ENCODE assay signal across 9 mouse cellular contexts in the genomic region with DNA sequence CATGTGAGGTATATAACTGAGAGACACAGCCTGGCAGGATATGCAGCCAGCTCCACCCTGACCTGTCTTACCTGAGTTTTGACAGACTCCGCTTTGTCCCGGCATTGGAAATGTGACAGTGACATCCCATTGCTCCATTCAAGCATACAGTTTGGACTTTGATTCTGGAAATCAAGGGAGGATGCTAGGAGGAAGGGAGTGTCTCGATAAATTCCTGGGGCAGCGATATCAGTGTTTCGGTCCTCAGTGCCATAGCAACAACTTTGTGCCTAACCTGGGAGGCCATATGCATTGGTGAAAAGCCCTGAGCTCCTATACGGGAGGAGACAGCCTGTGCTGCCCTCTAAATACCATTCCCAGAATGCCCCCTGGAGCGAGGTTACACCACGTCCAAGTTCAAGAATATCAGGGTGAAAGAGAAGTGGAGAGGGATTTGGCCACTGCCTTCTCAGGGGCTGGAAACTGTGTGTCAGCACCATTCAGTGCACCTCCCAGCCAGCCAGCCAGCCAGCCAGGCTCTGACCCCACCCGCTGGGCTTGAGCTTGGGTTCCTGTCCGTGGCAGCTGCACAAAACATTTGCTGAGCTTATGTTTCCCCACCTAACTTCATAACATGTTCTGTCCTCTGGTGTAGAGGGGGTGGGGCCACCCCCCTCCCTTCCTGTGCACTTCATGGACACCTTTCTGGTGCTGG.
A peak's percentile ranks its signal among the peaks of the same experiment; 100 is the strongest.
DNase-seq lines count a peak whose midpoint lies in the region; ATAC-seq and TF ChIP-seq lines count a peak whose summit lies in the region.
"Had no signal": no experiment of that assay in that cellular context is flagged by ENCODE, and none has a peak within 500 bp of the region (broad histone marks: within the 10 kb centered on the region; RNA-seq: fewer than 3 reads in every experiment).

No protein-coding gene starts in this region.

- no peak overlapping the region for H3K4me2 ChIP-seq in midbrain, embryonic 11.5 days
- no peak overlapping the region for H3K4me2 ChIP-seq in midbrain, postnatal 0 days (ENCODE audit: low read depth, low read length, poor library complexity, severe bottlenecking)
- H3K4me2 ChIP-seq in liver, embryonic 11.5 days = peak overlapping the region; percentile 41
- H3K4me2 ChIP-seq in hindbrain, postnatal 0 days (ENCODE audit: low read depth, low read length) = no peak overlapping the region
- H3K4me2 ChIP-seq in neural tube, embryonic 15.5 days = no peak overlapping the region
- H3K4me2 ChIP-seq: neural tube, embryonic 13.5 days had no signal

- peak; percentile 69 for DNase-seq in midbrain, embryonic 11.5 days (ENCODE audit: low spot score, missing footprints)
- no peak for DNase-seq in midbrain, postnatal 0 days (ENCODE audit: low spot score)
- peak; percentile 75 for DNase-seq in heart, postnatal 25 days (ENCODE audit: low spot score)
- no peak for DNase-seq in liver, embryonic 11.5 days (ENCODE audit: low spot score)
- peak; percentile 25 to 36 for DNase-seq in thymus, postnatal 10 days (ENCODE audit: low spot score in 2 of 2)
- DNase-seq in hindbrain, postnatal 0 days (ENCODE audit: low spot score) = no peak
- no peak for DNase-seq in right cerebral cortex, postnatal 36 days (ENCODE audit: low spot score in 2 of 2)

- no peak overlapping the region for H3K4me3 ChIP-seq in midbrain, embryonic 11.5 days (ENCODE audit: low read depth, low read length)
- H3K4me3 ChIP-seq in midbrain, postnatal 0 days (ENCODE audit: low read depth, low read length) = no peak overlapping the region
- H3K4me3 ChIP-seq in liver, embryonic 11.5 days (ENCODE audit: low read depth, low read length) = no peak overlapping the region
- H3K4me3 ChIP-seq in hindbrain, postnatal 0 days (ENCODE audit: low read length) = no peak overlapping the region
- no peak overlapping the region for H3K4me3 ChIP-seq in neural tube, embryonic 15.5 days (replicated peaks)
- H3K4me3 ChIP-seq: neural tube, embryonic 13.5 days had no signal

- H3K27me3 ChIP-seq in midbrain, embryonic 11.5 days (ENCODE audit: control insufficient read depth, insufficient read depth, low read length) = no peaks in the 10 kb centered on the region
- no peaks in the 10 kb centered on the region for H3K27me3 ChIP-seq in midbrain, postnatal 0 days (ENCODE audit: insufficient read depth, low read length)
- no peaks in the 10 kb centered on the region for H3K27me3 ChIP-seq in liver, embryonic 11.5 days (replicated peaks; ENCODE audit: control insufficient read depth, insufficient read depth, low read length)
- no peaks in the 10 kb centered on the region for H3K27me3 ChIP-seq in hindbrain, postnatal 0 days (ENCODE audit: insufficient read depth, low read length)
- H3K27me3 ChIP-seq in neural tube, embryonic 15.5 days (replicated peaks) = no peaks in the 10 kb centered on the region
- H3K27me3 ChIP-seq: neural tube, embryonic 13.5 days had no signal

- 80% methylated on average over 10 of the region's 10 CpGs for WGBS in midbrain, embryonic 11.5 days
- WGBS in midbrain, postnatal 0 days = 80% methylated on average over 10 of the region's 10 CpGs
- WGBS in liver, embryonic 11.5 days = 75% methylated on average over 10 of the region's 10 CpGs
- 81% methylated on average over 10 of the region's 10 CpGs for WGBS in hindbrain, postnatal 0 days
- WGBS in neural tube, embryonic 15.5 days = 84% methylated on average over 10 of the region's 10 CpGs

- TF ChIP-seq CTCF in midbrain, postnatal 0 days (IDR thresholded peaks at IDR 0.05) = no peak
- no peak for TF ChIP-seq CTCF in hindbrain, postnatal 0 days (IDR thresholded peaks at IDR 0.05; ENCODE audit: low read depth)

- no peaks in the 10 kb centered on the region for H3K9me3 ChIP-seq in midbrain, embryonic 11.5 days (ENCODE audit: control insufficient read depth, low read length)
- no peaks in the 10 kb centered on the region for H3K9me3 ChIP-seq in midbrain, postnatal 0 days (ENCODE audit: low read length)
- no peaks in the 10 kb centered on the region for H3K9me3 ChIP-seq in liver, embryonic 11.5 days (ENCODE audit: control insufficient read depth, low read length)
- H3K9me3 ChIP-seq in hindbrain, postnatal 0 days (ENCODE audit: low read length) = no peaks in the 10 kb centered on the region
- no peaks in the 10 kb centered on the region for H3K9me3 ChIP-seq in neural tube, embryonic 15.5 days (replicated peaks)
- H3K9me3 ChIP-seq: neural tube, embryonic 13.5 days had no signal

- peaks cover 7% of the 10 kb centered on the region for H3K4me1 ChIP-seq in midbrain, embryonic 11.5 days (ENCODE audit: control insufficient read depth, insufficient read depth, low read length)
- H3K4me1 ChIP-seq in midbrain, postnatal 0 days (ENCODE audit: insufficient read depth, low read length) = peaks cover 7% of the 10 kb centered on the region; the same call in 1 of the 2 replicates
- peaks cover 28% of the 10 kb centered on the region for H3K4me1 ChIP-seq in liver, embryonic 11.5 days (replicated peaks; ENCODE audit: control insufficient read depth, insufficient read depth, low read length)
- no peaks in the 10 kb centered on the region for H3K4me1 ChIP-seq in hindbrain, postnatal 0 days (ENCODE audit: insufficient read depth, low read length)
- peaks cover 10% of the 10 kb centered on the region for H3K4me1 ChIP-seq in neural tube, embryonic 15.5 days

- ATAC-seq in midbrain, embryonic 11.5 days (ENCODE audit: low FRiP score) = no peak
- no peak for ATAC-seq in midbrain, postnatal 0 days (ENCODE audit: low FRiP score)
- ATAC-seq in liver, embryonic 11.5 days (replicated peaks; ENCODE audit: low FRiP score) = no peak
- no peak for ATAC-seq in hindbrain, postnatal 0 days
- ATAC-seq in neural tube, embryonic 15.5 days (ENCODE audit: low FRiP score) = no peak

- H3K27ac ChIP-seq in midbrain, embryonic 11.5 days (ENCODE audit: low read depth, low read length) = no peak overlapping the region
- no peak overlapping the region for H3K27ac ChIP-seq in midbrain, postnatal 0 days (ENCODE audit: low read depth, low read length)
- no peak overlapping the region for H3K27ac ChIP-seq in liver, embryonic 11.5 days (ENCODE audit: low read depth, low read length)
- H3K27ac ChIP-seq in hindbrain, postnatal 0 days = no peak overlapping the region
- no peak overlapping the region for H3K27ac ChIP-seq in neural tube, embryonic 15.5 days (replicated peaks)
- H3K27ac ChIP-seq: neural tube, embryonic 13.5 days had no signal

- intact Hi-C loops in heart, postnatal 25 days (cut with DNase I) = loop anchor here (2.0 to 5.0 kb wide), 3 partner anchors 40 to 126 kb away; no protein-coding TSS in a partner anchor

- H3K36me3 ChIP-seq in midbrain, embryonic 11.5 days (ENCODE audit: control insufficient read depth, insufficient read depth, low read length) = no peaks in the 10 kb centered on the region
- H3K36me3 ChIP-seq in midbrain, postnatal 0 days (ENCODE audit: insufficient read depth, low read length) = no peaks in the 10 kb centered on the region
- no peaks in the 10 kb centered on the region for H3K36me3 ChIP-seq in liver, embryonic 11.5 days (ENCODE audit: control insufficient read depth, insufficient read depth, low read length)
- no peaks in the 10 kb centered on the region for H3K36me3 ChIP-seq in hindbrain, postnatal 0 days (ENCODE audit: insufficient read depth, low read length)
- H3K36me3 ChIP-seq in neural tube, embryonic 15.5 days = no peaks in the 10 kb centered on the region
- H3K36me3 ChIP-seq: neural tube, embryonic 13.5 days had no signal

- no peak overlapping the region for H3K9ac ChIP-seq in midbrain, embryonic 11.5 days (ENCODE audit: low read length)
- H3K9ac ChIP-seq in midbrain, postnatal 0 days (replicated peaks; ENCODE audit: low read length, poor library complexity, severe bottlenecking) = no peak overlapping the region
- H3K9ac ChIP-seq in liver, embryonic 11.5 days (ENCODE audit: low read depth, low read length) = no peak overlapping the region
- H3K9ac ChIP-seq in hindbrain, postnatal 0 days (replicated peaks; ENCODE audit: low read length) = no peak overlapping the region
- H3K9ac ChIP-seq in neural tube, embryonic 15.5 days (replicated peaks) = no peak overlapping the region
- H3K9ac ChIP-seq: neural tube, embryonic 13.5 days had no signal

Comparison
In these comparisons a context has a peak if more than half of its experiments do, and no peak if none do; other contexts are left out.
1. DNase-seq: peak in midbrain, embryonic 11.5 days (single experiment), heart, postnatal 25 days (single experiment) and thymus, postnatal 10 days (2 of 2); none in midbrain, postnatal 0 days (single experiment), liver, embryonic 11.5 days (single experiment), hindbrain, postnatal 0 days (single experiment) and right cerebral cortex, postnatal 36 days (0 of 2).